Mouse (Mus musculus): ENCODE results near the gene Dctpp1. TPM values are rescaled to one million over a fixed set of nuclear protein-coding genes. Genes with fewer than 3 reads are reported as not detected.

Dctpp1 gene
- total RNA-seq, 1 experiment from 2014 or later = 85.1 TPM

GRCm38 (mm10) chr7:127232622-127233367, 27.7 kb downstream of the Dctpp1 start, which contains the start of the genes Zfp553 and Sept1:
Gene Zfp553 (plus strand): TSS chr7:127233061.
Gene Sept1 (minus strand): TSS chr7:127233130.
- peak; percentile 53 for ATAC-seq (replicated peaks; ENCODE audit: low read depth, poor library complexity, severe bottlenecking)

GRCm38 (mm10) chr7:127231826-127232621, 28.5 kb downstream of the Dctpp1 start:
- ATAC-seq (replicated peaks; ENCODE audit: low read depth, poor library complexity, severe bottlenecking) = no peak

GRCm38 (mm10) chr7:127231376-127231775, 29.1 kb downstream of the Dctpp1 start:
- no peak for ATAC-seq (replicated peaks; ENCODE audit: low read depth, poor library complexity, severe bottlenecking)

- ATAC-seq (replicated peaks; ENCODE audit: low read depth, poor library complexity, severe bottlenecking) = peak; percentile 80
Observed at GRCm38 (mm10) chr7:127228615-127229303, 31.8 kb downstream of the Dctpp1 start.

- peak; percentile 37; the same call in 1 of the 2 replicates for ATAC-seq (replicated peaks; ENCODE audit: low read depth, poor library complexity, severe bottlenecking)
Observed at GRCm38 (mm10) chr7:127225147-127225995, 35.1 kb downstream of the Dctpp1 start.

- no peak for ATAC-seq (replicated peaks; ENCODE audit: low read depth, poor library complexity, severe bottlenecking)
Observed at GRCm38 (mm10) chr7:127224616-127225015, 35.9 kb downstream of the Dctpp1 start.

- ATAC-seq (replicated peaks; ENCODE audit: low read depth, poor library complexity, severe bottlenecking) = no peak
Observed at GRCm38 (mm10) chr7:127223515-127224478, 36.7 kb downstream of the Dctpp1 start.

- ATAC-seq (replicated peaks; ENCODE audit: low read depth, poor library complexity, severe bottlenecking) = no peak
Observed at GRCm38 (mm10) chr7:127223106-127223505, 37.4 kb downstream of the Dctpp1 start.

- ATAC-seq (replicated peaks; ENCODE audit: low read depth, poor library complexity, severe bottlenecking) = no peak
Observed at GRCm38 (mm10) chr7:127220440-127220839, 40.1 kb downstream of the Dctpp1 start.

- peak; percentile 35 for ATAC-seq (replicated peaks; ENCODE audit: low read depth, poor library complexity, severe bottlenecking)
Observed at GRCm38 (mm10) chr7:127218670-127219069, 41.8 kb downstream of the Dctpp1 start.

- peak; percentile 23; the same call in 1 of the 2 replicates for ATAC-seq (replicated peaks; ENCODE audit: low read depth, poor library complexity, severe bottlenecking)
Observed at GRCm38 (mm10) chr7:127217901-127218642, 42.4 kb downstream of the Dctpp1 start.

GRCm38 (mm10) chr7:127217475-127217874, 43.0 kb downstream of the Dctpp1 start:
- ATAC-seq (replicated peaks; ENCODE audit: low read depth, poor library complexity, severe bottlenecking) = no peak

- ATAC-seq (replicated peaks; ENCODE audit: low read depth, poor library complexity, severe bottlenecking) = no peak
Observed at GRCm38 (mm10) chr7:127216307-127216706, 44.2 kb downstream of the Dctpp1 start.

- peak; percentile 65 for ATAC-seq (replicated peaks; ENCODE audit: low read depth, poor library complexity, severe bottlenecking)
Observed at GRCm38 (mm10) chr7:127214981-127215871, 45.3 kb downstream of the Dctpp1 start.

- no peak for ATAC-seq (replicated peaks; ENCODE audit: low read depth, poor library complexity, severe bottlenecking)
Observed at GRCm38 (mm10) chr7:127214521-127214920, 46.0 kb downstream of the Dctpp1 start.

- no peak for ATAC-seq (replicated peaks; ENCODE audit: low read depth, poor library complexity, severe bottlenecking)
Observed at GRCm38 (mm10) chr7:127213930-127214329, 46.6 kb downstream of the Dctpp1 start.

- ATAC-seq (replicated peaks; ENCODE audit: low read depth, poor library complexity, severe bottlenecking) = no peak
Observed at GRCm38 (mm10) chr7:127213485-127213884, 47.0 kb downstream of the Dctpp1 start.

Measured in common myeloid progenitor, adult 5-6 weeks (primary cell).